Mouse (Mus musculus) heart, embryonic 13.5 days (tissue): ENCODE measurements around the gene Rbm39. TPM values are rescaled to one million over a fixed set of nuclear protein-coding genes. Genes with fewer than 3 reads are reported as not detected.
A peak's percentile ranks its signal among the peaks of the same experiment; 100 is the strongest.
"Not testable (repeated sequence)": the region's sequence is repeated elsewhere in the genome, so short reads cannot be mapped to it uniquely, and the experiment has no call there.

Experiments used
- ATAC-seq: fragments of 200-750 bp; cut with Nextera tagmentation; 2 replicates; pipeline ENCODE4 v1.8.0; 2017; ENCODE audit warnings: moderate TSS enrichment; ENCODE audit not compliant: insufficient number of reproducible peaks, low FRiP score, low TSS enrichment; ENCODE audit errors: extremely low read depth
- H3K27ac ChIP-seq: fragments of 300-500 bp; sonication (generic); replicated peaks from 2 replicates; pipeline ENCODE4 v1.5.1; 2015; ENCODE audit warnings: moderate library complexity, mild to moderate bottlenecking, inconsistent platforms
- H3K27me3 ChIP-seq: fragments of 300-500 bp; sonication (generic); replicated peaks from 2 replicates; pipeline ENCODE4 v1.6.1; 2015; ENCODE audit warnings: mild to moderate bottlenecking, inconsistent platforms
- H3K36me3 ChIP-seq: fragments of 300-500 bp; sonication (generic); 2 replicates; pipeline ENCODE4 v1.6.1; 2015; ENCODE audit warnings: mild to moderate bottlenecking, inconsistent platforms
- H3K4me1 ChIP-seq: fragments of 300-500 bp; sonication (generic); 2 replicates; pipeline ENCODE4 v1.6.1; 2015; ENCODE audit warnings: inconsistent platforms
- H3K4me2 ChIP-seq: fragments of 300-500 bp; sonication (generic); 2 replicates; pipeline ENCODE4 v1.6.1; 2015; ENCODE audit warnings: inconsistent platforms, mild to moderate bottlenecking, moderate library complexity
- H3K4me3 ChIP-seq: fragments of 300-500 bp; sonication (generic); 2 replicates; pipeline ENCODE4 v1.5.1; 2015; ENCODE audit warnings: moderate library complexity, mild to moderate bottlenecking, inconsistent platforms
- H3K9ac ChIP-seq: fragments of 300-500 bp; sonication (generic); 2 replicates; pipeline ENCODE4 v1.6.1; 2015; ENCODE audit warnings: inconsistent platforms, mild to moderate bottlenecking, moderate library complexity
- H3K9me3 ChIP-seq: fragments of 300-500 bp; sonication (generic); 2 replicates; pipeline ENCODE4 v1.6.1; 2016; ENCODE audit warnings: inconsistent platforms
- WGBS: fragments of 180-500 bp; shearing (Covaris S2); methylation state at CpG from one replicate; pipeline ENCODE4 v1.1.7; 2015; ENCODE audit warnings: mixed read lengths; 5-methylcytosine and 5-hydroxymethylcytosine counted together
- polyA plus RNA-seq: library from polyadenylated mRNA; unstranded; fragments of >200 nt; fragmentation: Nextera tagmentation; extraction: Ambion mirVana; gene quantifications from 2 replicates; pipeline ENCODE4 v1.2.1, GENCODE M21; 2015

Gene Rbm39
- polyA plus RNA-seq, 1 experiment from 2014 or later: 360 TPM

DNA sequence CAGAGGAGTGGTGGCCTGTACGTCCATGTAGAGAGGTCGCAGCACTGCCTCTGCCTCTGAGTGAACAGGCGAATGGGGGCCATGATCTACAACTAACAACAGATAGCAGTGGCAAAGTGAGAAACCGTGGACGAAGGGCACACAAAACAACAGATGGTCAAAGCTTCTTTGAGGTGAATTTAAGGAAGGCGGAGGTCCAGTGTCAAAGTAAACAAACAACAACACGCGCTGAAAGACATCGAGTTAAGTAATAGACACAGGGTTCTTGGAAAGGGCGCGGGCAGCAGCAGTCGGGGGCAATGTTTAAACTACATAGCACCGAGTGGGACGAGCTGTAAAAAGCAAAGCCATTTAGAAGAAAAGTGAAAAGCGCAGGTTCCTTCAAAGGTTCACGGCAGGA lies 36.7 kb downstream of the Rbm39 start:
- ATAC-seq: no peak
- Histone ChIP-seq H3K9me3 (no peaks in the 10 kb centered on the region), H3K4me1 (peaks cover 20% of the 10 kb centered on the region), H3K27ac (peak overlapping the region; percentile 95), H3K9ac (peak overlapping the region; percentile 93), H3K36me3 (peaks cover 57% of the 10 kb centered on the region), H3K4me3 (peak overlapping the region; percentile 89), H3K27me3 (no peaks in the 10 kb centered on the region), H3K4me2 (peak overlapping the region; percentile 93)
- 3% methylated on average over 16 of the region's 16 CpGs for WGBS

DNA sequence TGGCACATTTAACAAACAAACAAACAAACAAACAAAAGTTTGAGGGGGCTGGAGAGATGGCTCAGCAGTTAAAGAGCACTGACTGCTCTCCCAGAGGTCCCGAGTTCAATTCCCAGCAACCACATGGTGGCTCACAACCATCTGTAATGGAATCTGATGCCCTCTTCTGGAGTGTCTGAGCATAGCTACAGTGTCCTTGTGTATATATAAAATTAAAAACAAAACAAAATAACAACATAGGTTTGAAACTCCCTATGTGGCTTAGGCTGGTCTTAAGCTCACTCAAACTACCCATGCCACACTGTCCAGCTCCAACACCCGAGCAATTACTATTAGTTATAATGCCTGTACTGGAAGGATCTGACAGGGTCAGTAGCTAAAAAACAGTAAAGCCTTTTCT lies 37.2 kb downstream of the Rbm39 start:
- ATAC-seq: no peak
- WGBS: 76% methylated on average over 2 of the region's 2 CpGs
- Histone ChIP-seq H3K27ac (peak overlapping the region; percentile 95), H3K9me3 (no peaks in the 10 kb centered on the region), H3K27me3 (no peaks in the 10 kb centered on the region), H3K4me2 (peak overlapping the region; percentile 93), H3K9ac (peak overlapping the region; percentile 93), H3K4me3 (peak overlapping the region; percentile 89), H3K4me1 (peaks cover 20% of the 10 kb centered on the region), H3K36me3 (peaks cover 52% of the 10 kb centered on the region)

DNA sequence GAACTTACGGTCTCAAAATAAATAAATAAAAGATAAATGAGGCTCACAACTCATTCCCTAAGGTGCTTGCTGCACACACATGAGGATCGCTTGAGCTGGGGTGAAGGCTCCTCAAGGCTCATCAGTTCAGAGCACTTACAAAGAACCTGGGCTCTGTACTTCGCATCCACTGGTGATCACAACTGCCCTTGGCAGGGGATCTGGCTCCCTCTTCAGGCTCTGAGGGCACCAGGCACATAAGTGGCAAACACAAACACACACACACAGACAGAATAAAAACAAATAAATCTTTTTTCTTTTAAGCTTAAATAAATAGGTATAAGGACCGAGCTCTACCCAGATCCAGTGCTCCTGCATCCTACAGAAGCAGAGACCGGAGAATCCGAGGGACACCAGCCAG lies 44.3 kb downstream of the Rbm39 start:
- peaks cover 57% of the 10 kb centered on the region for H3K36me3 ChIP-seq
- H3K27ac ChIP-seq: no peak overlapping the region
- no peak overlapping the region for H3K4me2 ChIP-seq
- no peak for ATAC-seq
- 0 out of 2 replicates have a peak, but pooled peaks cover 4% of the 10 kb centered on the region for H3K4me1 ChIP-seq
- H3K9ac ChIP-seq: no peak overlapping the region
- H3K27me3 ChIP-seq: no peaks in the 10 kb centered on the region
- no peaks in the 10 kb centered on the region for H3K9me3 ChIP-seq
- no peak overlapping the region for H3K4me3 ChIP-seq
- WGBS: 84% methylated on average over 6 of the region's 6 CpGs

DNA sequence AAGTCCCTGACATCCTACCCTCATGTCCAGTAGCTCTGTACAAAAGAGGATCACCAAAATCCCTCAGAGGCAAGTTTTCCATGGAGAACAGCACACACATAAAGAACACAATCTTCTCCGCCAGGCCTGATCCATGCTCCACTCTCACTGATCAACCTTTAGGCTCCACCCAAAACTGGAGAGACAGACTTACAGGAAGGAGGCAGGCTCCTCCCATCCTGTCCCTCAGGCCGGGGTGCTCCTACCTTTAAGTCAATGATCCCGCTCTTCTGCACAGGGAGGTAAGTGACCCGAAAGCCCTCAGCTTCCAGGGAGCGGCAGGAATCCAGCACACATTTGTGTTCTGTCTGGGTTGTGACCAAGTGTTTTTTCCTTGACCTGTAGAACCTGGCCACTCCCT lies 45.9 kb downstream of the Rbm39 start:
- Histone ChIP-seq H3K9me3 (no peaks in the 10 kb centered on the region), H3K27ac (no peak overlapping the region), H3K4me2 (no peak overlapping the region), H3K36me3 (peaks cover 51% of the 10 kb centered on the region), H3K4me1 (0 out of 2 replicates have a peak, but pooled peaks cover 4% of the 10 kb centered on the region), H3K27me3 (no peaks in the 10 kb centered on the region), H3K4me3 (no peak overlapping the region), H3K9ac (no peak overlapping the region)
- no peak for ATAC-seq
- 78% methylated on average over 5 of the region's 5 CpGs for WGBS

DNA sequence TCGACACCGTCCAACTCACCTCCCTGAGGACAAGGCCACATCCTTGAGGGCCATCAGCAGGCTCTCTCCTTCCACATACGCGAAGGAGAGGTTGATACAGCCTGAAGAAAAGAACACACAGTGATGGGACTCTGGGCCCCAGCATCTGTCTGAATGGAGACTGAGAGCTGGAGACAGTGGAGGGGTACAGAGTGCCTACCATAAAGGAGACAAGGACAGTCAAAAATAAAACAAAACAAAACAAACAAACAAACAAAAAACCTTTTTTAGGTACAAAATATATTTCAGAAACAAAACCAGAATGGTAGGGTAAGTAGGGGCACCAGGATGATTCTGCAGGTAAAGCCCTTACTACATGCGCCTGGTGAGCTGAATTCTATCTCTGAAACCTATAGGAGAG lies 53.0 kb downstream of the Rbm39 start, which contains the start of gene Gm28036:
Gene Gm28036 (minus strand): TSS at position 101 of the 400 bp plus-strand sequence.
- Histone ChIP-seq H3K36me3 (peaks cover 74% of the 10 kb centered on the region), H3K27ac (no peak within 1 kb of the TSS), H3K4me3 (no peak within 1 kb of the TSS), H3K4me1 (0 out of 2 replicates have a peak, but pooled peaks cover 4% of the 10 kb centered on the region), H3K9ac (no peak within 1 kb of the TSS), H3K27me3 (no peaks in the 10 kb centered on the region), H3K9me3 (no peaks in the 10 kb centered on the region), H3K4me2 (no peak within 1 kb of the TSS)
- ATAC-seq: no peak
- 89% methylated on average over 5 of the region's 5 CpGs for WGBS

DNA sequence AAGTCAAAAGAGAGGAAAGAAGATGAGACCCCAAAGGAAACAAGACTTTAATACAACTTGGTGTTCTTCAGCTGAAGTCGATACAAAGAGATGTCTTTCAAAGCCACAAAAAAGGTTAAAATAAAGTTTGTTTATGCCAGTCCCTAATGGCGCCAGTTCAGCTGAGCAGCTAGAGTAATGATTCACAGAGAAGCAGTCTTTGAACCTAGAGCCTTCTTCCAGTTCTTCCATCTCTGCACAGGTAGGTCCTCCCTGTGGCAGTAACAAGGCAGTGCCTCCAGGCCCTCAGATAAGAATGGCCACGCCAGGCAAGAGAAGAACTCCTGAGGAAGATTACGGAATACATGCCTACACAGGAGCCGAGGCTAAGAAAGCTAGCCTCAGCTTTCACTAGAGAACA lies 56.3 kb downstream of the Rbm39 start:
- ATAC-seq: no peak
- H3K9ac ChIP-seq: no peak overlapping the region
- WGBS: 79% methylated on average over 5 of the region's 5 CpGs
- peaks cover 51% of the 10 kb centered on the region for H3K36me3 ChIP-seq
- H3K4me3 ChIP-seq: no peak overlapping the region
- 0 out of 2 replicates have a peak, but pooled peaks cover 4% of the 10 kb centered on the region for H3K9me3 ChIP-seq
- no peaks in the 10 kb centered on the region for H3K27me3 ChIP-seq
- H3K4me1 ChIP-seq: no peaks in the 10 kb centered on the region
- no peak overlapping the region for H3K27ac ChIP-seq
- H3K4me2 ChIP-seq: no peak overlapping the region

DNA sequence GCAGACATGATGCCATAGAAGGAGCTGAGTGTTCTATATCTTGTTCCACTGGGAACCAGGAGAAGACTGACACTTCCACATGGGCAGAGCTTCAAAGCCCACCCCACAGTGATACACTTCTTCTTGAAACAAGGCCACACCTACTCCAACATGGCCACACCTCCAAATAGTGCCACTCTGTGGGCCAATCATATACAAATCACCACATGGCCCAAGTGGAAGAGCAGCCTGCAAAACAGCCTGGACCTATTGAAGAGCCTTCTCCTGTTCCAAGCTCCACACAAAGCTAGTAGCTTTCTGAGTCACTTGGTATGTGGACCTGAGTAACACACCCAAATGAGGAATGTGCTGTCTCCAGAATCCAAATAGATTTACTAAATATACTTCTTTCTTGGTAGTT lies 60.5 kb downstream of the Rbm39 start:
- no peak overlapping the region for H3K4me3 ChIP-seq
- no peak for ATAC-seq
- H3K4me1 ChIP-seq: no peaks in the 10 kb centered on the region
- H3K36me3 ChIP-seq: peaks cover 20% of the 10 kb centered on the region
- H3K9me3 ChIP-seq: 0 out of 2 replicates have a peak, but pooled peaks cover 4% of the 10 kb centered on the region
- no peak overlapping the region for H3K27ac ChIP-seq
- no peak overlapping the region for H3K9ac ChIP-seq
- H3K4me2 ChIP-seq: no peak overlapping the region
- no peaks in the 10 kb centered on the region for H3K27me3 ChIP-seq

DNA sequence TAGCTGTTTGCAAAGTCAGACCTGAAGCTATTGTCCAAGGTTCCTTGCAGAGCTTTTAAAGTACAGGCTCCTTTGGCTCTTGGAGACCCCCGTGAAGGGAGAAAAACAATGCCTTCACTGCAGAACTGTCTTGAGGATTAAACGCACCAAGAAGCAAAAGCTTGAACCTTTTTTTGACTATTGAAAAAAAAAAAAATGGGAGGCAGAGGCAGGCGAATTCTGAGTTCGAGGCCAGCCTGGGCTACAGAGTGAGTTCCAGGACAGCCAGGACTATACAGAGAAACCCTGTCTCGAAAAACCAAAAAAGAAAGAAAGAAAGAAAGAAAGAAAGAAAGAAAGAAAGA lies 68.0 kb downstream of the Rbm39 start:
- Histone ChIP-seq H3K4me1 (peaks cover 17% of the 10 kb centered on the region), H3K4me2 (peak overlapping the region; percentile 79), H3K4me3 (peak overlapping the region; percentile 99), H3K27ac (peak overlapping the region; percentile 87), H3K9ac (peak overlapping the region; percentile 98)
- not testable (repeated sequence) for H3K36me3 ChIP-seq, H3K9me3 ChIP-seq, ATAC-seq, H3K27me3 ChIP-seq
- 16% methylated on average over 5 of the region's 5 CpGs for WGBS

DNA sequence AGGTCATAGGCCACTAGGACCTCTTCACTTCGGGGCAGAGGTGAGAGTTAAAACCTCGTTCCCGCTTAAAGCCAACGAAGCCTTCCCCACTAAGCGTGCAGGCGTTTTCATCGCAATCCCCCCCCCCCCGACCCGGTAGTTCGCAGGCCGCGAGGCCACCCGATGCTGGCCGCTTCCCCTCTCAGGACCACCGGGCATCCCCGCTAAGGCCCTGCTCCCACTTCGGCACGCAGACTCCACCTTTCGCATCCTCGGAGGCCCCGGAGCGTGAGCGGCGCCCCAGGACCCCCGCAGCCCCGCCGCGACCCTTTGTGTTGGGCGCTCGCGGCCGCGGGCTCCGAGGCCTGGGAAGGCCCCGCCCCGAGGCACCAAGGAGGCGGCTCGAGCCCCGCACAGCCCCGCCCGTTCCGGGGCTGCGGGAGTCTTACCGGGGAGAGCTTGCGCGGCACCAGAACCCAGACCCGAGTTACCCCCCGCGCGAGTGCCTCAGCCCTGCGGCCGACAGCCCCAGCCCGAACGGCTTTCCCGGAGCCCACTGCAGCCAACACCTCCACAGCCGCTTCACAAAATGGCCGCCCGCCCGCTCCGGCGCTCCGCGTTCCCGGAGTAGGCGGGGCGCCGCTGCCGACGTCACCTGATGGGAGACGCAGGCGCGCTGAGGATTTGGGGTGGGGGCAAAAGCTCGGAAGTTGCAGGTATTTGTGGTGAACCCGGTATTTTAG lies 68.5 kb downstream of the Rbm39 start, which contains the start of the genes Cpne1 and Rbm12:
Gene Cpne1 (minus strand): TSS at position 608 of the 722 bp plus-strand sequence.
Gene Rbm12 (minus strand): TSS at position 621 of the 722 bp plus-strand sequence.
- peak; percentile 88 for ATAC-seq
- H3K27ac ChIP-seq: peak within 1 kb of the TSS; percentile 87
- H3K27me3 ChIP-seq: no peaks in the 10 kb centered on the region
- H3K9ac ChIP-seq: peak within 1 kb of the TSS; percentile 98
- peaks cover 20% of the 10 kb centered on the region for H3K4me1 ChIP-seq
- H3K4me2 ChIP-seq: peak within 1 kb of the TSS; percentile 79
- peaks cover 6% of the 10 kb centered on the region; the same call in 1 of the 2 replicates for H3K36me3 ChIP-seq
- H3K9me3 ChIP-seq: no peaks in the 10 kb centered on the region
- peak within 1 kb of the TSS; percentile 99 for H3K4me3 ChIP-seq
- under 1% methylated on average over 74 of the region's 74 CpGs for WGBS

DNA sequence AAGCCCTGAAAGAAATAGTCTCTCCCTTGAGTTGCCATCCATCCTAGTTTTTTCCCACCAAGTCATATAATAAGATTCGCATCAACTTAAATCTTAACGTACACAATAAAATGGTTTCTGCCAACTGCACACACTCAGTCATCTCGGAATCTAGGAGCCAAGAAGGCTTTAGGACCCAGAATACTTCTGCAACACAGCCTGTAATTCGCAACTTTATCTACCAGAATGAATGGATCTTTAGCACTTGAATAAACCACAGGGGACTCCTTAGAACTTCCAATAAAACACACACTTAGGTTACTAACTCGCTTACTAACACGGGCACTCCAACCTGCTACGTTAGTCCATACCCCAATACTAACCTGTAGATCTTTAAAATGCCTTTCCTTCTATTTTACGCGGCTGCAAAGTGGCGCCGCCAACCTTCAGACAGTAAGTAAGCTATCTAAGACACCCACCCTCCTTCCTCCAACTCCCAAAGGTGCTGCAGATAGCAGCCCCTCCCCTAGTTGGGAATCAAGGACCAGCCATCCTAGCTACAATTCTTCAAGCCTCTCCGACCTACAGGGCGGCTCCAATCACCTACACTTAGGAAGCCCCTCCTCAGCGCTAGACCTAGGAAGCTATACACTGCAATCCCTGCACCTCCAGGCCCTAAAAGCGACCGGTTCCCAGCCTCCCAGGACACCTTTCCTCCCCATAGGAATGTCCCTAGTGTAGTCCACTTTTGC lies 69.2 kb downstream of the Rbm39 start:
- under 1% methylated on average over 16 of the region's 16 CpGs for WGBS

More for the DNA sequence above, 69.2 kb downstream of the Rbm39 start:
- Histone ChIP-seq H3K4me2 (peak overlapping the region; percentile 79), H3K27me3 (no peaks in the 10 kb centered on the region), H3K4me1 (peaks cover 25% of the 10 kb centered on the region), H3K27ac (peak overlapping the region; percentile 87), H3K9ac (peak overlapping the region; percentile 98), H3K36me3 (peaks cover 10% of the 10 kb centered on the region), H3K4me3 (peak overlapping the region; percentile 99), H3K9me3 (no peaks in the 10 kb centered on the region)
- ATAC-seq: peak; percentile 41; the same call in 1 of the 2 replicates
